Mouse (Mus musculus) kidney, embryonic 16.5 days (tissue): ENCODE measurements around the gene Nudt22. TPM values are rescaled to one million over a fixed set of nuclear protein-coding genes. Genes with fewer than 3 reads are reported as not detected.

Experiments
- ATAC-seq: fragments of 200-750 bp; cut with Nextera tagmentation; 2 replicates; pipeline ENCODE4 v1.8.0; 2017; ENCODE audit warnings: moderate TSS enrichment; ENCODE audit not compliant: low FRiP score, low TSS enrichment
- H3K27ac ChIP-seq: fragments of 300-500 bp; sonication (generic); 2 replicates; pipeline ENCODE4 v1.5.1; 2014; ENCODE audit warnings: low read length
- H3K27me3 ChIP-seq: fragments of 300-500 bp; sonication (generic); 2 replicates; pipeline ENCODE4 v1.6.1; 2014; ENCODE audit warnings: low read length, control low read depth, mixed read lengths; ENCODE audit not compliant: insufficient read depth
- H3K36me3 ChIP-seq: fragments of 300-500 bp; sonication (generic); 2 replicates; pipeline ENCODE4 v1.6.1; 2014; ENCODE audit warnings: low read length, control low read depth, mixed read lengths; ENCODE audit not compliant: insufficient read depth
- H3K4me1 ChIP-seq: fragments of 300-500 bp; sonication (generic); 2 replicates; pipeline ENCODE4 v1.6.1; 2014; ENCODE audit warnings: low read length, control low read depth, mixed read lengths; ENCODE audit not compliant: insufficient read depth
- H3K4me2 ChIP-seq: fragments of 300-500 bp; sonication (generic); replicated peaks from 2 replicates; pipeline ENCODE4 v1.6.1; 2014; ENCODE audit warnings: low read depth, low read length
- H3K4me3 ChIP-seq: fragments of 300-500 bp; sonication (generic); 2 replicates; pipeline ENCODE4 v1.5.1; 2014; ENCODE audit warnings: mild to moderate bottlenecking, low read length
- H3K9ac ChIP-seq: fragments of 300-500 bp; sonication (generic); replicated peaks from 2 replicates; pipeline ENCODE4 v1.6.1; 2014; ENCODE audit warnings: low read length
- H3K9me3 ChIP-seq: fragments of 300-500 bp; sonication (generic); 2 replicates; pipeline ENCODE4 v1.6.1; 2016; ENCODE audit warnings: low read length, control low read depth
- WGBS: fragments of 180-500 bp; shearing (Covaris S2); extraction: QIAGEN DNeasy Blood & Tissue Kit; methylation state at CpG from one replicate; pipeline ENCODE4 v1.1.7; 2014; 5-methylcytosine and 5-hydroxymethylcytosine counted together
- polyA plus RNA-seq: library from polyadenylated mRNA; unstranded; fragments of >200 nt; fragmentation: Nextera tagmentation; extraction: Ambion mirVana; gene quantifications from 2 replicates; pipeline ENCODE4 v1.2.1, GENCODE M21; 2015

The Nudt22 gene
- polyA plus RNA-seq, 1 experiment from 2014 or later = 35.0 TPM

GRCm38 (mm10) chr19:6987904-6988285 lies 8.0 kb downstream of the Nudt22 start:
- no peaks in the 10 kb centered on the region for H3K9me3 ChIP-seq
- 4% methylated on average over 8 of the region's 8 CpGs for WGBS

GRCm38 (mm10) chr19:6987061-6987903 lies 8.6 kb downstream of the Nudt22 start, which contains the start of gene Vegfb:
Vegfb (minus strand) TSS chr19:6987651.
- Histone ChIP-seq H3K4me1 (peaks cover 27% of the 10 kb centered on the region), H3K4me2 (peak within 1 kb of the TSS; percentile 77), H3K27me3 (no peaks in the 10 kb centered on the region), H3K4me3 (peak within 1 kb of the TSS; percentile 81), H3K9me3 (no peaks in the 10 kb centered on the region), H3K27ac (peak within 1 kb of the TSS; percentile 79), H3K36me3 (peaks cover 22% of the 10 kb centered on the region), H3K9ac (peak within 1 kb of the TSS; percentile 93)
- ATAC-seq = peak; percentile 44
- WGBS = under 1% methylated on average over 60 of the region's 85 CpGs

More at GRCm38 (mm10) chr19:6987904-6988285, 8.0 kb downstream of the Nudt22 start:
- Histone ChIP-seq H3K4me2 (peak overlapping the region; percentile 77), H3K27me3 (no peaks in the 10 kb centered on the region), H3K36me3 (peaks cover 18% of the 10 kb centered on the region), H3K27ac (peak overlapping the region; percentile 79), H3K4me1 (peaks cover 28% of the 10 kb centered on the region), H3K4me3 (peak overlapping the region; percentile 81), H3K9ac (peak overlapping the region; percentile 93)
- ATAC-seq = no peak

- peak overlapping the region; percentile 93 for H3K9ac ChIP-seq
- peak overlapping the region; percentile 77 for H3K4me2 ChIP-seq
- WGBS = 84% methylated on average over 10 of the region's 10 CpGs
- ATAC-seq = no peak
- no peaks in the 10 kb centered on the region for H3K27me3 ChIP-seq
- H3K4me1 ChIP-seq = peaks cover 25% of the 10 kb centered on the region
- H3K4me3 ChIP-seq = peak overlapping the region; percentile 81
- no peak overlapping the region for H3K27ac ChIP-seq
- H3K36me3 ChIP-seq = peaks cover 26% of the 10 kb centered on the region
- H3K9me3 ChIP-seq = no peaks in the 10 kb centered on the region
Observed at GRCm38 (mm10) chr19:6985951-6986708, 9.8 kb downstream of the Nudt22 start.

GRCm38 (mm10) chr19:6985300-6985699 lies 10.6 kb downstream of the Nudt22 start:
- Histone ChIP-seq H3K27me3 (no peaks in the 10 kb centered on the region), H3K9me3 (no peaks in the 10 kb centered on the region), H3K27ac (no peak overlapping the region), H3K4me2 (no peak overlapping the region), H3K36me3 (peaks cover 26% of the 10 kb centered on the region), H3K9ac (no peak overlapping the region), H3K4me3 (no peak overlapping the region), H3K4me1 (peaks cover 29% of the 10 kb centered on the region)
- 83% methylated on average over 19 of the region's 19 CpGs for WGBS
- no peak for ATAC-seq

GRCm38 (mm10) chr19:6983621-6984020 lies 12.3 kb downstream of the Nudt22 start:
- Histone ChIP-seq H3K36me3 (peaks cover 22% of the 10 kb centered on the region), H3K4me2 (no peak overlapping the region), H3K4me1 (peaks cover 35% of the 10 kb centered on the region), H3K27ac (no peak overlapping the region), H3K27me3 (no peaks in the 10 kb centered on the region), H3K4me3 (no peak overlapping the region), H3K9me3 (no peaks in the 10 kb centered on the region), H3K9ac (no peak overlapping the region)
- no peak for ATAC-seq
- 90% methylated on average over 5 of the region's 5 CpGs for whole genome bisulfite sequencing

- H3K9me3 ChIP-seq = no peaks in the 10 kb centered on the region
- 97% methylated on average over 4 of the region's 4 CpGs for WGBS
- peak overlapping the region; percentile 72 for H3K4me3 ChIP-seq
- H3K27me3 ChIP-seq = no peaks in the 10 kb centered on the region
- H3K9ac ChIP-seq = 0 out of 2 replicates have a peak overlapping the region, but pooled peaks have one; percentile 13
- peaks cover 43% of the 10 kb centered on the region for H3K4me1 ChIP-seq
- peak overlapping the region; percentile 84; the same call in 1 of the 2 replicates for H3K4me2 ChIP-seq
- peaks cover 34% of the 10 kb centered on the region for H3K36me3 ChIP-seq
- H3K27ac ChIP-seq = peak overlapping the region; percentile 95; the same call in 1 of the 2 replicates
- ATAC-seq = no peak
Observed at GRCm38 (mm10) chr19:6981465-6981864, 14.5 kb downstream of the Nudt22 start.

GRCm38 (mm10) chr19:6980381-6981093 lies 15.4 kb downstream of the Nudt22 start, which contains the start of gene Fkbp2:
Fkbp2 (minus strand) TSS chr19:6980501.
- Histone ChIP-seq H3K4me1 (peaks cover 41% of the 10 kb centered on the region), H3K9ac (peak within 1 kb of the TSS; percentile 88), H3K27me3 (no peaks in the 10 kb centered on the region), H3K4me3 (peak within 1 kb of the TSS; percentile 72), H3K36me3 (peaks cover 34% of the 10 kb centered on the region), H3K27ac (peak within 1 kb of the TSS; percentile 95), H3K4me2 (peak within 1 kb of the TSS; percentile 84), H3K9me3 (no peaks in the 10 kb centered on the region)
- 2% methylated on average over 38 of the region's 38 CpGs for WGBS
- ATAC-seq = peak; percentile 90

GRCm38 (mm10) chr19:6979486-6980380 lies 16.2 kb downstream of the Nudt22 start:
- Histone ChIP-seq H3K4me3 (peak overlapping the region; percentile 72), H3K27me3 (no peaks in the 10 kb centered on the region), H3K9ac (peak overlapping the region; percentile 88), H3K9me3 (no peaks in the 10 kb centered on the region), H3K4me2 (peak overlapping the region; percentile 84), H3K4me1 (peaks cover 41% of the 10 kb centered on the region), H3K36me3 (peaks cover 26% of the 10 kb centered on the region), H3K27ac (peak overlapping the region; percentile 95)
- WGBS = under 1% methylated on average over 57 of the region's 59 CpGs
- peak; percentile 93 for ATAC-seq
